Mouse (Mus musculus): Measurements from ENCODE around the gene Tmem119.

Gene Tmem119

GRCm38 (mm10) chr5:113761585-113761984, 38.7 kb downstream of the Tmem119 start:
- DNase-seq (ENCODE audit: low spot score), result no peak

GRCm38 (mm10) chr5:113755347-113756030, 44.8 kb downstream of the Tmem119 start:
- no peak for DNase-seq (ENCODE audit: low spot score)

GRCm38 (mm10) chr5:113751521-113752157, 48.7 kb downstream of the Tmem119 start:
- no peak for DNase-seq (ENCODE audit: low spot score)

- no peak for DNase-seq (ENCODE audit: low spot score)
Measured at GRCm38 (mm10) chr5:113748556-113749331, 51.6 kb downstream of the Tmem119 start.

GRCm38 (mm10) chr5:113747629-113748028, 52.7 kb downstream of the Tmem119 start:
- no peak for DNase-seq (ENCODE audit: low spot score)

All from urinary bladder, postnatal 10 days (tissue).